Mouse (Mus musculus): ENCODE results near the gene 4921536K21Rik. TPM values are rescaled to one million over a fixed set of nuclear protein-coding genes. Genes with fewer than 3 reads are reported as not detected.

Gene 4921536K21Rik
- polyA plus RNA-seq, 1 experiment = 0.77 TPM

DNA sequence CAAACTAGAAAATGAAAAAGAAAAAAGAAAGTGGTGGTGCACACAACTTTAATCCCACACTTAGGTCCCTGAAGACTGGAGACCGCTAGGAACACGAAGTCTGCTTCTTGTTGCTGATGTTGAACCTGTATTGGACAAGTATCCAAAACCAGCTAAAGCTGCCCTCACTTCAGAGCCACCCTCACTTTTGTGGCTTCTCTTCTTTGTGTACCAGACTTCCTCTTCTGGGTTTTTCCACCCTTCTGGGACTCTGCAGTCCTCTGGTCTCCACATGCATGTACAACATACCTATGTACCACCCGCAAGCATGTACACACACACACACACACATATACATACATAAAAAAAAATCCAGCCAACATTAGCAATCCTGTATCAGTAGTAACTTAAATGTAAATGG, 11.2 kb downstream of the 4921536K21Rik start:
- Histone ChIP-seq H3K4me3 (replicated peaks; ENCODE audit: control insufficient read depth, low read depth, low read length) (no peak overlapping the region), H3K4me1 (ENCODE audit: control insufficient read depth, insufficient read depth, low read length) (no peaks in the 10 kb centered on the region), H3K27ac (ENCODE audit: control insufficient read depth, insufficient read depth, low read depth, low read length, poor library complexity) (no peak overlapping the region)
- WGBS = 26% methylated on average over 3 of the region's 3 CpGs
- no peak for TF ChIP-seq CTCF (IDR thresholded peaks at IDR 0.05; ENCODE audit: control insufficient read depth, insufficient read depth, low read length)
- TF ChIP-seq POLR2A (IDR thresholded peaks at IDR 0.05; ENCODE audit: borderline replicate concordance, control insufficient read depth, low read depth, low read length) = no peak

DNA sequence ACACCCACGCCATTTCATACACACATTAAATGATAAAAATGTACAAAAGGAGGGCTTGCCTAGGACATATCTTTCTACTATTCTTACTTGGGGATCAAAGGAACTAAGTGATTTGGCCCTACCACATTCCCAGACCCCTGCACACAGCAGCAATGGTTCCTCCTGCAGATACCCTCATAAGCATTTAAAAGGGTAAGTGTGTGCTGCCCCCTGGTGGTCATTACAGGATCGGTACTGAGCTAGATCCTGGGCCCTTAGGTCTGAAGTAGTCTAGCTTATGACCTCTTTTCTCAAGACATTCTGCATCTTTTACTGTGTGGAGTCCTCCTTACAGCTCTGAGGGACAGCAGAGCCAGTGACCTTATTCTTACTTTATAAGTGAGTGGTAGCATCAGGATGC, 15.1 kb downstream of the 4921536K21Rik start:
- no peak overlapping the region for H3K4me3 ChIP-seq (replicated peaks; ENCODE audit: control insufficient read depth, low read depth, low read length)
- WGBS = 41% methylated on average over 2 of the region's 2 CpGs

DNA sequence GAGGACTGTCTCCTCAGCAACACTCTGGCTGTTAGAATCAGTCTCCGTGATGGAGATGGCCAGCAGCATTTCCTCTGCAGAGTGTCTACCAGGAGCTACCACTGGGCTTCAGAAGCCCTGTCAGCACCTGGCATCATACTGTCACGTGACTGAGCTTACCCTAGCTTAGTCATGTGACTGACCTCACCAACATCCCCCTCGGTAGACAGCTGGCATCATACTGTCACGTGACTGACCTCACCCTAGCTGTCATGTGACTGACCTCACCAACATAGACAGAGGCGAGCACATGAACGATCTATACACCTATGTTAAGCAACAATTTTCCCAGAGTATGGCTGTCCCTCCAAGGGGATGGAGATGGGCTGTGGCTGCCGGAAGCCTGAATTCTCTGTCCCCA, 16.2 kb downstream of the 4921536K21Rik start:
- 55% methylated on average over 7 of the region's 7 CpGs for WGBS
- Histone ChIP-seq H3K4me1 (ENCODE audit: control insufficient read depth, insufficient read depth, low read length) (no peaks in the 10 kb centered on the region), H3K27ac (ENCODE audit: control insufficient read depth, insufficient read depth, low read depth, low read length, poor library complexity) (no peak overlapping the region), H3K4me3 (replicated peaks; ENCODE audit: control insufficient read depth, low read depth, low read length) (no peak overlapping the region)
- TF ChIP-seq CTCF (IDR thresholded peaks at IDR 0.05; ENCODE audit: control insufficient read depth, insufficient read depth, low read length) (no peak), POLR2A (IDR thresholded peaks at IDR 0.05; ENCODE audit: borderline replicate concordance, control insufficient read depth, low read depth, low read length) (no peak)

More for the DNA sequence above, 15.1 kb downstream of the 4921536K21Rik start:
- H3K27ac ChIP-seq (ENCODE audit: control insufficient read depth, insufficient read depth, low read depth, low read length, poor library complexity) = no peak overlapping the region
- no peaks in the 10 kb centered on the region for H3K4me1 ChIP-seq (ENCODE audit: control insufficient read depth, insufficient read depth, low read length)
- TF ChIP-seq POLR2A (IDR thresholded peaks at IDR 0.05; ENCODE audit: borderline replicate concordance, control insufficient read depth, low read depth, low read length) (no peak), CTCF (IDR thresholded peaks at IDR 0.05; ENCODE audit: control insufficient read depth, insufficient read depth, low read length) (peak; percentile 70)

DNA sequence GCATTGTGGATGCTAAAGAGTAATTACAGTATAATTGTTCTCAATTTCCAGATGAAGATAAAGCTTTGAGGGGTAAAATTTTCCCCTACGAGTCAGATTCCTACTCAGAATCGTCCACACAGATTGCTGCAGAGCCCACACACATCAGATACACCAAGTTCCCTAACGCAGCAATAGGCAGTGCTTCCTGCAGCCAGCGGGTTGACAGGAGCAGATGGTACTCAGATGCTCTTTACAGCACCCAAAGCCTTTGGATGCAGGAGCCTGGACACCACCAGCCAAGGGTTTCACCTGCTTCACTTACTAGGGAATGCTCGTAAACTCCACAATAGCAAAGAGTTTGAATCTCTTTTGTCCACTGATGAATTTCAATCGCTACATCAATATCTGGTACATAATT, 18.5 kb downstream of the 4921536K21Rik start:
- Histone ChIP-seq H3K4me1 (ENCODE audit: control insufficient read depth, insufficient read depth, low read length) (no peaks in the 10 kb centered on the region), H3K4me3 (replicated peaks; ENCODE audit: control insufficient read depth, low read depth, low read length) (no peak overlapping the region), H3K27ac (ENCODE audit: control insufficient read depth, insufficient read depth, low read depth, low read length, poor library complexity) (no peak overlapping the region)
- 66% methylated on average over 6 of the region's 6 CpGs for WGBS
- no peak for TF ChIP-seq CTCF (IDR thresholded peaks at IDR 0.05; ENCODE audit: control insufficient read depth, insufficient read depth, low read length)
- TF ChIP-seq POLR2A (IDR thresholded peaks at IDR 0.05; ENCODE audit: borderline replicate concordance, control insufficient read depth, low read depth, low read length) = no peak

DNA sequence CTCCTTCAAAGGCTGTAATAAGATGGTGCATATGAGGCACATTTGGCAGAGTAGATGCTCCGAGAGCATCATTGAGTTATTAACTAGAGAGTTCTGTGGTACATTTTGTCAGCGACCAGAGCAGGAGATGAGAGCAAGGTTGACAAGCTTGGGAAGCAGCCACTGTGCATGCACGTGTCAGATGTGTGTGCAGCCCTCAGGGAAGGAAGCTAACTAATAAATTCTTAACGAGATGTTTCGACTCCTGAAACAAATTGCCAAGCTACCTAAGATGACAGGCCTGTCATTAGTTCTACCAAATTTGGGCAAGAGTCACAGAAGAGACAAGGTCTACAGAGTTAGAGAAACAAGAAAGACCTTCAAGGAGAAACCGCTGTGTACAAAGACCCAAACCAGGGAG, 30.6 kb downstream of the 4921536K21Rik start:
- 18% methylated on average over 6 of the region's 6 CpGs for WGBS
- H3K27ac ChIP-seq (ENCODE audit: control insufficient read depth, insufficient read depth, low read depth, low read length, poor library complexity) = no peak overlapping the region
- TF ChIP-seq POLR2A (IDR thresholded peaks at IDR 0.05; ENCODE audit: borderline replicate concordance, control insufficient read depth, low read depth, low read length) (no peak), CTCF (IDR thresholded peaks at IDR 0.05; ENCODE audit: control insufficient read depth, insufficient read depth, low read length) (no peak)
- H3K4me3 ChIP-seq (replicated peaks; ENCODE audit: control insufficient read depth, low read depth, low read length) = no peak overlapping the region
- H3K4me1 ChIP-seq (ENCODE audit: control insufficient read depth, insufficient read depth, low read length) = no peaks in the 10 kb centered on the region

DNA sequence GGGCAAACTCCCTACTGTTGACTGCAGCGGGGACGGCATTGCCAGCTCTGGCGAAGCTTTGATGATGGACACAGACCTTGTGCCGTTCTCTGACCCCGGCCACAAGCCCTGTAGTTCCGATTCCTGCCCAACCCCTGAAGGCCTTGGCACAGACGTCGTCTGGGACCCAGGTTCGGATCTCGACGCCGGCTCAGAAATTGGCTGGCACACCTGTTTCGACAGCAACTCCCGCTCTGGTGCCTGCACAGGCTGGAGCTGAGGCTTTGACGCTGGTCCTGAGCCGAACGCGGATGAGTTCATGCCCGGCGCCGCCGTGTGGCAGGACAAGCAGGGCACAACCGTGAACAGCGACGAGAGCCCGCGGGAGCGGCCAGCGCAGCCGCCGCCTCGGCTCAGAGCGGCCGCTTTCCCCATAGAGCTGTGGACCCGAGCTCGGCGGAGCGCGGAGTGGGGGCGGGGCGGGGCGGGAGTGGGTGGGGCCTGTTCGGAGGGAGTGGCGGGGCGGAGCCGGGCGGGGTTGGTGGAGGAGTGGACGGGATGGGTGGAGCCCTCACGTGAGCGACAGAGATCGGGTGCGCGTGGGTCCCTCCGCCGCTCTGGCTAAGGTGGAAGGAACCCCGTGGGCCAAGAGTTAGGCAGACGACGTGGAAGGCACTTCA, 31.3 kb downstream of the 4921536K21Rik start, which contains the start of gene Osbp2:
Gene Osbp2, minus strand, starts transcription at position 450 of the 659 bp plus-strand sequence.
- H3K4me3 ChIP-seq (replicated peaks; ENCODE audit: control insufficient read depth, low read depth, low read length) = peak within 1 kb of the TSS; percentile 33
- H3K4me1 ChIP-seq (ENCODE audit: control insufficient read depth, insufficient read depth, low read length) = no peaks in the 10 kb centered on the region
- WGBS = 5% methylated on average over 58 of the region's 58 CpGs
- H3K27ac ChIP-seq (ENCODE audit: control insufficient read depth, insufficient read depth, low read depth, low read length, poor library complexity) = no peak within 1 kb of the TSS
- TF ChIP-seq CTCF (IDR thresholded peaks at IDR 0.05; ENCODE audit: control insufficient read depth, insufficient read depth, low read length) (no peak), POLR2A (IDR thresholded peaks at IDR 0.05; ENCODE audit: borderline replicate concordance, control insufficient read depth, low read depth, low read length) (no peak)

DNA sequence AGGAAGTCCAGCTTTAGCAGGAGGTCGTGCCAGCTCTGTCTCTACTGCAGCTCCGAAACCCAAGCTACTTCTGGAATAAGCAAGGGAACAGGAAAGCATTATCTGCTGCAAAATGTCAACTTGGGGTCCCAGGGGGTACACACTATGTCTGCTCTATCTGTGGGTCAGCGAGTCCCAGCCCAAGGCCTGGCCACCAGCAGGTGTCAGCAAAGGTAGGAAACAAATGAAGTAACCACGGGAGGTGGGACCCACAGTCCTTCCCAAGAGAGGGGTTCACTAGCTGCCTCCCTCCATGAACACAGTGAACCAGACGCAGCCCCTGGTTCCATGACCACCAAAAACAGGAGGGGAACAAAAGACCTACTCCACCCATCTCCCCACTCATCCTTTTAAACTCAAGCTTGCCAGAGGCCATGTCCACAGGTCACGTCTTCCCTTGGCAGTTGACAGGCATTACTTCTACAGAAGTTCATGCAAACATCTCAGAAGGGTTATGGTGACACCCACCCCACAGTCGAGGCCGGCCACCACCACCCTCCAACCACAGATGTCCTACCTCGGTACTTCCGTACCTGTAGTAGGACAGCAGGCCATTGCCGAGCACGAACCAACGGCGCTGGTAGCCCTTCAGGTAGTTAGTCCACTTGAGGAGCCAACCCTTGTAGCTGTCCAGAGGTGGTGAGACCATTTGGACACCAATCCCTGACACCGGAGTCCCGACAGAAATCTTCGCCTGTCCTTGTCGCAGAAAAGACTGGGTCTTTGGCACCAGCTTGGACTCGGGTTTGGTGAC, 32.0 kb downstream of the 4921536K21Rik start:
- Histone ChIP-seq H3K4me1 (ENCODE audit: control insufficient read depth, insufficient read depth, low read length) (no peaks in the 10 kb centered on the region), H3K4me3 (replicated peaks; ENCODE audit: control insufficient read depth, low read depth, low read length) (no peak overlapping the region), H3K27ac (ENCODE audit: control insufficient read depth, insufficient read depth, low read depth, low read length, poor library complexity) (no peak overlapping the region)
- WGBS = 69% methylated on average over 19 of the region's 19 CpGs
- no peak for TF ChIP-seq POLR2A (IDR thresholded peaks at IDR 0.05; ENCODE audit: borderline replicate concordance, control insufficient read depth, low read depth, low read length)

DNA sequence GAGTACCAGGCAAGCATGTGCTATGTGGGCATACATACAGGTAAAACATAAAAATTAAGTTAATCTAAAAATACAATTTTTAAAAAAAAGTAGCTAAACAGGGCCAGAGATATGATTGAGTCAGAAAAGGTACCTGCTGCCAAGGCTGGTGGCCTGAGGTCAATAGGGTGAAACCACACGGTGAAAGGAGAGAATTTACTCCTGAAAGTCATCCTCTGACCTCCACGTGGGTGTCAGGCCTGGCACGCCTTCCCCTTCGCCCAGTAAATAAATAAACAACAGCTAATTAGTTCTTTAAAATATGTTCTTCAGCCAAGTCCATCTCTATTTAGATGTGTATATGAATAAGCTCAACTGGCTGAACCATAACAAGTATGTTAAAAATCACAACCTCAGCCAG, 34.5 kb downstream of the 4921536K21Rik start:
- 77% methylated on average over 4 of the region's 4 CpGs for WGBS
- TF ChIP-seq POLR2A (IDR thresholded peaks at IDR 0.05; ENCODE audit: borderline replicate concordance, control insufficient read depth, low read depth, low read length) = no peak
- no peak for TF ChIP-seq CTCF (IDR thresholded peaks at IDR 0.05; ENCODE audit: control insufficient read depth, insufficient read depth, low read length)
- Histone ChIP-seq H3K4me1 (ENCODE audit: control insufficient read depth, insufficient read depth, low read length) (no peaks in the 10 kb centered on the region), H3K4me3 (replicated peaks; ENCODE audit: control insufficient read depth, low read depth, low read length) (no peak overlapping the region), H3K27ac (ENCODE audit: control insufficient read depth, insufficient read depth, low read depth, low read length, poor library complexity) (no peak overlapping the region)
